Mouse (Mus musculus): ENCODE measurements at regions not wholly inside any gene's neighbourhood (a gene's known extent, or its start where the extent isn't known, plus 50 kb on each side); places are given as distances from the start of the nearest gene placed in this dataset.

DNA sequence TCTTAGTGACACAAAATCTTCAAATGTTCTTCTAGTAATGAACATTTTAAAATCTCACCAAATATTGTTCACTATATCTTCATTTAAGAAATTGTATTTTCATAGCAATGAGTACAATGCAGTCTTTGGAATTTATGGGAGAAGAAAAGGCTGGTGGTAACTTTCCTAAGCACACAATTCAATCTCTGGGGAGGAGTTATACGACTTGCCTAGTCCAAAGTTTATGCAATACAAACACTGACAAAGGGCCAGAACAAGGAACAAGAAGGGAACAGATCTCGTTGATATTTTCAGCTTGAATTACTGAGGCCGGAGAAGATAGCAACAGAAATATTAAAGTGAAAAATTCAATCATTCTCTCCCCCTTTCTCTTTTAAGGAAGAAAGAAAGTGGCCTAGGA lies 449.2 kb upstream of the Cited2 start:
- DNase-seq (ENCODE audit: low spot score in 2 of 2): no peak
- TF ChIP-seq CTCF (conservative IDR thresholded peaks at IDR 0.05): no peak
- Histone ChIP-seq H3K27ac (no peak overlapping the region), H3K4me3 (no peak overlapping the region)

DNA sequence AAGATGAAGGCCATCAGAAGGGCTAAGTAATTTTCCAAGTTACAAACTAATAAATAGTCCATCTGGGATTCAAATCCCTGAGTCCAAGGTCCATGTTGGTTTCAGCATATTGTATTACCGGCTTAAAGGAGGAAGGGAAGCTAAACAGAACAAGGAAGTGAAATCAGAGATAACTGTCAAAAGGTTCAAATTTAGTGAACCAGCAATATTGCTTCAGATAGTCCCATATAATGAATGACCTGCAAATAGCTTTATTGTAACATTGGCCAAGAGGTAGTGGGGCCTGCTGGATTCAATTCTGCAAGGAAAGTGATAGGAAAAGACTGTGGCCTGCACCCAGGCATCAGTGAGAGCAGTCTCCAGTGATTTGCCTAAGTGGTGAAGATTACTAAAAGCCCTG lies 447.8 kb upstream of the Cited2 start:
- DNase-seq (ENCODE audit: low spot score in 2 of 2): no peak
- H3K4me3 ChIP-seq: no peak overlapping the region
- no peak for TF ChIP-seq CTCF (conservative IDR thresholded peaks at IDR 0.05)
- no peak overlapping the region for H3K27ac ChIP-seq

DNA sequence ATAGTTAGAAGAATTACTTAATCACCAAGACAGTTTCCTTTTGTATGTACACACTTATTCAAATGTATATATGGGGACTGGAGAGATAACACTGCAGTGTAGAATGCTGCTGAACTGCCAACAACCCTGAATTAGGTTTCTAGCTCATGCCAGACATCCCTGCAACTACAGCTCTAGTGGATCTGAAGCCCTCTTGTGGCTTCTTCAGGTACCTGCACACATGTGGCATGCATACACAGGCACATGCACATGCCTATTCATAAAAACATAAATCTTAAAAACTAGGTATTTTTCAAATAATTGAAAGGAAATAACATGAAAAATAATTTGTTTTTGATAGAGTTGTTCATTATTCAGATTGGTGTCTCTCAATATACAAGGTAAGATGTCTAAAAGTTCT lies 445.1 kb upstream of the Cited2 start:
- no peak overlapping the region for H3K4me3 ChIP-seq
- no peak for DNase-seq (ENCODE audit: low spot score in 2 of 2)
- no peak overlapping the region for H3K27ac ChIP-seq
- peak; percentile 22; the same call in 1 of the 2 replicates for TF ChIP-seq CTCF (conservative IDR thresholded peaks at IDR 0.05)

GRCm38 (mm10) chr10:17284858-17285257 lies 438.2 kb upstream of the Cited2 start:
- H3K27ac ChIP-seq: no peak overlapping the region
- DNase-seq (ENCODE audit: low spot score in 2 of 2): no peak
- no peak for TF ChIP-seq CTCF (conservative IDR thresholded peaks at IDR 0.05)
- no peak overlapping the region for H3K4me3 ChIP-seq

DNA sequence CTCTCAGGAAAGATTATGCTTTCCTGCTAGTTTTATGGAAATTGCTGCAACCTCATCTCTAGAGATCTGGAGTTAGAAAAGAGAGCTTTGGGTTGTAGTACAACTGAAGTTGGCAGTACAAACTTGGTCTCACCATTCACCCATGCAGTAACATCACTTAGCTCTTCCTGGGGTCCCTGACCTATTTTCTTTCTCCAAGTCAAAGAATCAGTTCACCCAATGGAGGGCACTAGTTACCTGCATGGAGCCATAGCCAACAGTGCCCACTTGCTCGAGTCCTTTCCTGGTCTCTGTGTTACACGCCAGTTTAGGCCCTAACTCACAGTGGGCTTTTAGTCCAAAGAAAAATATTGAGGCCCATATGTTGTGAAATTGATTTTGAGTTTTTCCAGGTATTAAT lies 435.9 kb upstream of the Cited2 start:
- no peak for DNase-seq (ENCODE audit: low spot score in 2 of 2)
- Histone ChIP-seq H3K4me3 (no peak overlapping the region), H3K27ac (no peak overlapping the region)
- no peak for TF ChIP-seq CTCF (conservative IDR thresholded peaks at IDR 0.05)

DNA sequence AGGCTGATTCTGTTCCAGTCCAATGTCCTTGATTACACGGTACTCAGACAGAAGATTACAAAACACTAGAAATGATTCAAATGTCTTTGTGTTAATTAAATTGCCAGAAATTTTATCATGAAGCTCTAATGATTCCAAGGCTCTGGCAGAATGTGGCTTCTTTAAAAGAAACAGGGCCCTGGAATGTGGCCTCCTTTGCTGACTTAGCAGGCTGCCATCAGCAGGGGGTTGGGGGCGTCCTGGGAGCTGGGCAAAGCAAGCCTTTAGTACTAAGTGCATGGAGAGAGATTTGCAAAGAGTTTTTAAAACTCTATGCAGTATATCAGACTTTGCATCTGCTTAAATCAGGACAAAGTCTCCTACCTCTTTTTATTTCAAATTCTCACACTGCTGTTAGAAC lies 434.8 kb upstream of the Cited2 start:
- DNase-seq (ENCODE audit: low spot score in 2 of 2): no peak
- no peak for TF ChIP-seq CTCF (conservative IDR thresholded peaks at IDR 0.05)
- no peak overlapping the region for H3K4me3 ChIP-seq
- no peak overlapping the region for H3K27ac ChIP-seq

DNA sequence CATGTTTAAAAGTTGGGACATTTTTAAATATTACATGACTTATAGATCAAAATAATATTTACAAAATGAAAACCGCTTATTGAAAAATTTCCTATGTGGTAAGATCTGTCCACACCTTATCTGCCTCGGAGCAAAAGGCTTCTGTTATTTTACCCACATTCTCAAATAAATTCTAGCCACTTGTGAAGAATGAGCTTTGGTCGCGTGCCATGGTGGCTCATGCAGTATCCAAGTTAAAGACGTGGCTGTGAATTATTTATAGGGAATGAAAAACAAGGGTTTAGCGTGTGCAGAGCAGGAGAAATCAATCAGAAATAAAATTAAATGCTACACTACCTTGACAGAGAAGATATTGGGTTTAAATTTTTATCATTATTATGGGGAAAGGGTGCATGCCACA lies 430.7 kb upstream of the Cited2 start:
- no peak for DNase-seq (ENCODE audit: low spot score in 2 of 2)
- H3K27ac ChIP-seq: no peak overlapping the region
- TF ChIP-seq CTCF (conservative IDR thresholded peaks at IDR 0.05): no peak
- no peak overlapping the region for H3K4me3 ChIP-seq

GRCm38 (mm10) chr10:17294440-17294839 lies 428.6 kb upstream of the Cited2 start:
- TF ChIP-seq CTCF (conservative IDR thresholded peaks at IDR 0.05): no peak
- no peak overlapping the region for H3K27ac ChIP-seq
- no peak for DNase-seq (ENCODE audit: low spot score in 2 of 2)
- no peak overlapping the region for H3K4me3 ChIP-seq

DNA sequence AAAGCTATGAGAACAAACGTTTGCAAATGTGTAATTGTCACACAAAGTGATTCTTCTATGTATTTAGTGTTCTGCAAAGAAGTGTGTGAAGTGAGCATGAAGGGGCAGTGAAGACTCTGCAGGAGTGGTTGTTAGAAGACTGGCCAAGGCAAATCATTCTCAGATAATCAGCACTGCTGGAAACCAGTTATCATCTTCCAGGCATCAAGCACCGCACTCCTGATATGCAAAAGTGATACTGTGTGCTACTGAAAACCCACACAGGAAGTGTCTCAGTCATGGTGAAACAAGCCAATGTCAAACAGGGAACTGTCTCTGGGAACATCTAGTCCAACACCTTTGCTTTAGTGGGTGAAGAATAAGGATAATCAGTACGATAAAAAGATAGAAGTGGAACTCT lies 427.9 kb upstream of the Cited2 start:
- DNase-seq (ENCODE audit: low spot score in 2 of 2): no peak
- no peak for TF ChIP-seq CTCF (conservative IDR thresholded peaks at IDR 0.05)
- Histone ChIP-seq H3K27ac (no peak overlapping the region), H3K4me3 (no peak overlapping the region)

- DNase-seq (ENCODE audit: low spot score in 2 of 2): no peak
- H3K4me3 ChIP-seq: no peak overlapping the region
- no peak overlapping the region for H3K27ac ChIP-seq
- TF ChIP-seq CTCF (conservative IDR thresholded peaks at IDR 0.05): no peak
Measured at GRCm38 (mm10) chr10:17299600-17299999, 423.4 kb upstream of the Cited2 start.

DNA sequence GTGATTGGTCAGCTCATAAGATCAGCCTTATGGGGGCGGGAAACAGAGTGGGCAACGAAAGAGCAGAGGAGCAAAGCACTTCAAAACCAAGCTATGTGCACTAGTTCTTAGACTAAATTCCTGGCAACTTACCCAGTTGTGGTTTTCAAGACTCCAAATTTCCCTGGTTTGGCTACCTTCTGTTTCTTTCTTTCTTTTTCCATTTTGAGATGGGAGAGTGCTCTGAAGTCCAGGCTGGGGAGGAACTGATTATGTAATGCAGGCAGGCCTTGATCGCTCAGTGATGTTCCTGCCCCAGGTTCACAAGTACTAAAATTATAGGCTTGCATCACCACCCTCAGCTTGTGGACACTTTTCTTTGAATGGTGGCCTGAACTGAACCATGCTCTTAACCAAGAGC lies 396.3 kb upstream of the Cited2 start:
- Histone ChIP-seq H3K4me3 (no peak overlapping the region), H3K27ac (no peak overlapping the region)
- no peak for DNase-seq (ENCODE audit: low spot score in 2 of 2)
- TF ChIP-seq CTCF (conservative IDR thresholded peaks at IDR 0.05): no peak

DNA sequence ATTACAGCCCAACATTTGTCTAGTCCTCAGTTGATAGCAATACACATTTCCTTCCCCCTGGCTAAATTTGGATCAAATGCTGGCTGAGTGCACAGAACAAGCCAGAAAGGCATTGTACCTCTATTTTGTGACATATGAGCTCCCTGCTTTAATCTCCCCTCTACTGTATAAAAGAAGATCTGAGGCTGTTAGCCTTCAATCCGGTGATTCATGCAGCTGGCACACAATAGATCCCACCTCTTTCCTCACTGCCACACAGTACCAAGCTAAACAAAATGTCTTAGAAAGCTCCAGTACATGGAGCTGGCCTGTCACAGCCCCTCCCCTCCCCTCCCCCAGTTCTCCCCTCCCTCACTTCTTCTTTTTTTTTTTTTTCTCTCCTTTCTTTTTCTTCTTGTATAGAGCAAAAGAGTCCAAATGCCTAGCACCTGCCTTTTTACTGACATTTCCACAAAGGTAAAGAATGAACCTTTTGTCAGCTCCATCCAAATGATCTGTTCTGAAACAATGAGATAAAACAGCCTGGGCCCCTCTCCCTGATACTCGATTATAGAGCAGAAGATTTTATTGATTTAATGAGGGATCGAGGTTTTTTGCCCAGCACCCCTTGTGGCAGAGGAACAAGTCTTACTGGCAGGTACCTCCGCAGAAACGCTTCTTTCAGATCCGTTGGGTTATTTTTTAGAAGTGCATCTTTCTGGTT lies 392.0 kb upstream of the Cited2 start:
- Histone ChIP-seq H3K4me3 (peak overlapping the region; percentile 55), H3K27ac (peak overlapping the region; percentile 59)
- TF ChIP-seq CTCF (conservative IDR thresholded peaks at IDR 0.05): no peak; the same call in 1 of the 2 replicates
- DNase-seq (ENCODE audit: low spot score in 2 of 2): peak; percentile 8 to 9

GRCm38 (mm10) chr10:17331607-17332008 lies 391.4 kb upstream of the Cited2 start:
- peak overlapping the region; percentile 55 for H3K4me3 ChIP-seq
- TF ChIP-seq CTCF (conservative IDR thresholded peaks at IDR 0.05): no peak
- H3K27ac ChIP-seq: peak overlapping the region; percentile 59
- DNase-seq (ENCODE audit: low spot score in 2 of 2): peak in 1 of 2 experiments; percentile 12

DNA sequence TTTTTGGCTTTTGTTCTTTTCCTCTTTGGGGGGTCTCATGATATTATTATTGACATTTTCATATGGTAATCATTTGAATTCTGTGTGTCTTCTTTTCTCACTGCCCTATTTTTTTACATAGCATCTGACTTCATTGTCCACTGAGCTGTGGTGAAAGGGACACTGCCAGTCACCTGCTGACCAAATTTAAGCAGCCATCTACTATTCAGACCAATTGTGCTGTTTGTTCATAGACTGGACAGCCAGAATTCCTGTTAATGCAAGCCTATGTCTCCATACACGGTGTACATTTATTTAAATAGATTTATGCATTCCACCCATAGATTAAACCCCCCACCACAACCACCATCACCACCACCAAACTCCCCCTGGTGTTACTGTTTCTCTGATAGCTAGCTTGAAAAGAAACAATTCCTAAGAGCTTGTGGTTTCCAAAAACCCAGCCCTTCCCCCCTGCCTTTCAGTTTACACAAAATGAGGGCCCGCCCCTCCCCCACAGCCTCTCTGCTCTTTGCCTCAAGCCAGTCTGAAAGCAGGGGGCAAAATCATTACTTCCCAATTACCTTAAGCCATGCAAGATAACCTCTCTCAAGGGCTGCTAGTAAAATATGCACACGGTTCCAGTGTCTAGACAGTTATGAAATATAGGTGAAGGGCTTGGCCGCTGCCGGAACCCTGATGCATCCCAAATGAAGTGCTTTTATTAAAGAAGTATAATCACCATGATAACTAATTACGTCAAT lies 390.8 kb upstream of the Cited2 start:
- TF ChIP-seq CTCF (conservative IDR thresholded peaks at IDR 0.05): no peak
- DNase-seq (ENCODE audit: low spot score in 2 of 2): no peak
- no peak overlapping the region for H3K27ac ChIP-seq
- H3K4me3 ChIP-seq: peak overlapping the region; percentile 55; the same call in 1 of the 2 replicates

Data from layer of hippocampus, adult 2 months (tissue).